Mouse (Mus musculus) kidney, postnatal 10 days (tissue): ENCODE results near the gene Orc1.

Source experiments
- DNase-seq: peaks from one replicate; pipeline ENCODE4 v3.0.0; 2021; ENCODE audit warnings: mixed read lengths

Orc1 gene

DNA sequence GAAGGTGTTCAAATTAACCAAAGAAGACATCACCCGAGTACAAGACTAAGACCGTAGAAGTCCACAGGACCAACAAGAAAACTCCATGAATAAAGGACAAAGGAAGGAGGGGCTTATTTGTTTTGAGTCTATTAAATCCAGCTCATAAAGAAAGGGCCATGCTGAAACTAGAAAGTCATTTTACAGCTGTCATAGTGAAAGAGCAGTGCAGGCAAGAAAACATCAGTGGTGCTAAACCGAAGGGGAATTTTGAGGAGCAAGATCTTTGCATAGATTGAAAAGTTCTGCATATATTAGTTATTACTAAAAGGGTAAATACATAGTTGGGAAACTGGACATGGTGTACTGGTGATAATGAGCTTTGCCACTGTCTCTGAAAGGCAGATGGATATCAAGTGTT is 58.5 kb downstream of the Orc1 start:
- DNase-seq = no peak

DNA sequence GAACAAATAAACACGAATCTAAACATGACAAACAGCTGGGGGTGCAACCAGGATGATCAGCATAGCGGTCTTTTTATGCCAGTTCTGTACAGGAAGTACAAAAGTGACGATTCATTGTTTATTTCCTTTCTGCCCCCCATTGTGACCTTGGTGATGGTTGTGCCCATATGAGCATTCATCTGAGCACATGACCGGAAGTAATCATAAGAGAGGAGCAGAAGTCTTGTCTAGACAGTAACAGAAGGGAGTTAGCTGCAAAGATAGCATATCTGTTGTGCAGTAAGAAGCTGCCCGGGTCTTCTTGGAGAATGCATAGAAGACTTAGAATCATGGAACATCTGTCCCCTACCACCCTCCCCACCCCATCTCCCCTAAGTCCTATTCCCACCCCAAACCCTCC is 59.5 kb downstream of the Orc1 start:
- no peak for DNase-seq

DNA sequence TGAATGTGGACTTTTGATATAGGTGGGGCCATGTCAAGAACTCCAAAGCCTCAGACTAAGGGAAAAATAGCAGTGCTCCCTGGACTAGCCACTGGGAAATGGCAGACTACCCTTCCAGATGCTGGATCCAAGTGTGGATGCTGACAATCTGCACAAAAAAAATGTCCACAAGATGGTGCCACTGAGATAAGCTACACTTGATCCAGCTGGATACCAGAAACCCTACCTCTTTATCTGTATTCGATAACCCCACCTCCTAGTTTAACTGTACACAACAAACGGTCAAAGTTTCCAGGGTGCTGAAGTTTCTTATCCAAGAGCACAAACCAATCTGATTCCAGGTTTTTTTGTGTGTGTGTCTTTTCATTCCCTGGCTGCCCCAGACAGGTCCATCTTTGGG is 85.2 kb downstream of the Orc1 start:
- DNase-seq = peak; percentile 20
